Mouse (Mus musculus) heart, adult 8-10 months (tissue): Measurements from ENCODE around the gene Spin1. TPM values are rescaled to one million over a fixed set of nuclear protein-coding genes. Genes with fewer than 3 reads are reported as not detected.
"Not testable (repeated sequence)": the region's sequence is repeated elsewhere in the genome, so short reads cannot be mapped to it uniquely, and the experiment has no call there.

Experiments used
- DNase-seq: peaks from one replicate; pipeline ENCODE4 v3.0.0; 2022; ENCODE audit warnings: low spot score
- total RNA-seq, 4 experiments: library from RNA; stranded (reverse); gene quantifications; 2 replicates each; pipeline ENCODE4 v1.2.4; 2022

Spin1 gene
- 10 to 100 TPM; 28.5 to 34.5 (median 32.8) TPM for total RNA-seq

DNA sequence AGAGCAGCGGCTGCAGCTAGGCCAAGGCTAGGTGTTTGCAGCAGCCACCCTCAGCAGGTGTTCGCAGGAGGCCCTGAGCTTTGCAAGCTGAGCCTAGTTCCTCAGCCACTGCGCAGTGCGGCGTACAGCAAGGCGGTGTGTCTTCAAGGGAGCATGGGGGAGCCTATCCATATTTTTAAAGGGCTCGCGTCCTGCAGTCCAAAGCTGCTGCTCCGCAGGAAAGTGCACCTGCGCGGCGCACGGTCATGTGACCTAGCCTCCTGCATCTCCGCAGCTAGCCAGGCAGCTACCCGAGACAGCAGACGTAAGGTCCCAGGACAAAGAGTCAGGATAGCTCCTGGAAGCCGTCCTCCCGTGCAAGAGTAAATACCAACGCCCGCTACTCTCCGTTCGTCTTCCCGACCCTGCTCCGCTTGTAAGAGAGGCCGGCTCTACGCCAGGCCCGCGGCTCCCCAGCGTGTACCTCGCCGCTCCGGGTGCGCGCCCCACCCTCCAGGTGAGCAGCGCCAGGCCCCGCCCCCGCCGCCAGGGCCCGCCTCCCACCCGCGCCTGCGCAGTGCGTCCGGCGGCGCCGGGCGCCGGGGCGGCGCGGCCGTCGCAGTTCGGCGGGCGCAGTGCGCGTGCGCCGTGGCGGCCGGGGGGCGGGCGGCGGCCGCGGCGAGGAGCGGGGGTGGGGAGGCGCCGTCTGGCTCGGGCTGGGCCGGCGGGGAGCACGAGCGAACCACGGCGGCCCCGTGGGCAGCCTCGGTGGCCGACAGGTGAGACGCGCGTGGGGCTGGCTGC lies at the start of gene Spin1:
Gene Spin1 (plus strand): TSS at position 648 of the 783 bp plus-strand sequence.
- DNase-seq, result peak; percentile 66

DNA sequence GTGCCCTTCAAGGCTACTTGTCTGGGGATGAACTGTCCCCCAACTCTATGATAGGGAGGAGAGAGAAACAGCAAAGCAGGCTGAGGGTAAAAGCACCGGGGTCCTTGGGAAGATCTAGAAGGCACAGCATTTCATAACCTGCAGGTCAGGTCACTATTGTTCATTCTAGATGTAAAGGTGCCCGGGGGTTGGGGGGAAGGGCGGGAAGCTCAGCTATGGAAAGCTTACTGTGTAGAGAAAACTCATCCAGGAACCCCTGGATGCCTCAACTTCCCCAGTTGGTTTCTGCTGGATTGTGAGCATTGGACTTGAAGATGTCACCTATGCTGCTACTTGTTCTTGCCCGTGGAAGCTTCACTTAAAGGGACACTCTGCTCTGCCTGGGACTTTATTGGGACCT lies 49.7 kb upstream of the Spin1 start:
- no peak for DNase-seq

DNA sequence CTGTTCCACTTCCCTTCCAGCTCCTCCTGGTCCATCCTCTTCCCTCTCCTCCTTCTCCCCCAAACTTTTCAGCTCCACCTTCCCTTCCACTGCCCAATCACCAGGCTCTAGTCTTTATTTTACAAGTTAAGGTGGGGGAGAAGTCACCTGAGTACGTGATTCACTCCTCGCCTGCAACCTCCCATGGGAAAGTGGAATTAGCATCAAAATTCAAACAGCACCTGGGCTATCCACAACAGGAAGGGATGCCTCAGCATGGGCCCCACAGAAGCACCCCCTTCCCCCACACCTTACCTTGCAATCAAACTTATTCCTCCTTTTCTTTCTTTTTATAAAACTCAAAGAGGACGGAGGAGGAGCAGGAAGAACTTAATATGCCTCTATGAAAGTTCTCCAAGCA lies 48.3 kb upstream of the Spin1 start:
- no peak for DNase-seq

DNA sequence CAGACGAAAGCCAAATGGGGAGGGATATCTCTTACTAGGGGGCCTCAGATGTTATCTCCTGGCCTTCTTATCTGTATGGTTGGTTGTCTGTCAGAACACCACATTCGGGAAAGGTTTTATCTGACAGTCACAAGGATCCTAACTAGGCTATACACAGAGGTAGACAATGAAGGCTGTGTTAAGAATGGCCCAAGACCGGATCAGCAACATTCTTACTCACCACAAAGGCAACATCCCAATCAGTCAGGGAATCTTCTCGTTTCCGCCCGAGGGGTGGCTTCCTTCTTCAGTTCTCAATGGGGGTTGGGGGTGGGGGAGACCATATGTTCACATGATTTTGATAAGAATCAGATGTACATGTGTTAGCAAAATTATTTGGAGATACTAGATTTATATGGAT lies 37.7 kb upstream of the Spin1 start:
- DNase-seq, result no peak

DNA sequence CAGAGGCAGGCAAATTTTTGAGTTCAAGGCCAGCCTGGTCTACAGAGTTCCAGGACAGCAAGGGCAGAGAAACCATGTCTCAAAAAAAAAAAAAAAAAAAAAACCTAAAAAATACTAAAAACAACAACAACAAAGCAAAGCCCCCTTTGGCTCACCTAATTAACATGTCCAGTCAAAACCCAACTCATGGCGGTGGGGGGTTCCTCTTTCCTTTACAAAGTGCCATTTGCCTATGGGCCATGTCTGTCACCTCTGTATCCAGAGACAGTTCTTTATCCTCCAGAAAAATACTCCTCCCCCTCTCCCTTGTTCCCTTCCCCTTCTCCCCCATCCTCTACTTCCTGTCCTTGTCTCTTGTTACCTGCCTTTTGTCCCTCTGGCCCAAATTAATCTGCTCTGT lies 37.0 kb upstream of the Spin1 start:
- no peak for DNase-seq

DNA sequence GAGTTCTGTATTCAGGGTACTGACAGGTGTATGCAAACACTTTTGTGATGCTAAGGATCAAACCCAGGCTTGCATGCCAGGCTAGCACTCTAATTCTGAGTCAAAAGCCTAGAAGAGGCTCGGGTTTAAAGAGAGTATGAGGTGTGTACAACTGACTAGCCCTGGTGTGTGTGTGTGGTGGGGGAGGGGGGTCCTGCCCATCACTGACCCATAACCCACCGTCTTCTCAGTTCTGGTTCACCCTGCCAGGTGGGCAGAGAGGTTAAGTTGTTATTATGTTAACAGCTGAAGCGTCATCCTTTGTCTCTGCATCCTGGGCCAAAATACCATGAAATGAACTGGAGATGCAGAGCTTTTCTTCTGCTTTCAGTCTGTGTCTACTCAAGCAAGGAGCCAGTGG lies 36.3 kb upstream of the Spin1 start:
- DNase-seq, result no peak

DNA sequence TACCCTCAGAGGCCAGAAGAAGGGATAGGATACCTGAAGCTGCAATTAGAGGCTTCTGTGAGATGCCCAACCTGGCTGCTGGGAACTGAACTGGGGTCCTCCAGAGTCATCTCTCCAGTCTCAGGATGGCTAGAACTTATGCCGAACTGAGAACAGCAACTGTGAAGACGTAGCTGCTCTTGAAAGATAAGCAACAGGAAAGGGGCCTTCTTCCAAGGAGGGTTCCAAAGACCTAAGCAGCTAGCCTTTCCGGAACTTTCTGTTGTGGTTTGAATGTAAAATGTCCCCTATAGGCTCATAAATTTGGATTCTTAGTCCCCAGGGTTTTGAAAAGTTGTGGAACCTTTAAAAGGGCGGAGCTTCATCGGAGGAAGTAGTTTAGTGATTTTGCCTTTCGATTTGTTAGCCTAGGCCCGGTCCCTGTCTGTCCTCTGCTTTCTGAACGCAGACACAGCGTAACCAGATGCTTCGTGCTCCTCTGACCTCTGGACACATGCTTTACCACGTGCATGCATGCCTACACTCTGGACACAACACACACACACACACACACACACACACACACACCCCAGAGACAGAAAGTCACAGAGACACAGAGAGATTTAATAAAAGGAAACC lies 29.5 kb upstream of the Spin1 start:
- peak; percentile 19 for DNase-seq

DNA sequence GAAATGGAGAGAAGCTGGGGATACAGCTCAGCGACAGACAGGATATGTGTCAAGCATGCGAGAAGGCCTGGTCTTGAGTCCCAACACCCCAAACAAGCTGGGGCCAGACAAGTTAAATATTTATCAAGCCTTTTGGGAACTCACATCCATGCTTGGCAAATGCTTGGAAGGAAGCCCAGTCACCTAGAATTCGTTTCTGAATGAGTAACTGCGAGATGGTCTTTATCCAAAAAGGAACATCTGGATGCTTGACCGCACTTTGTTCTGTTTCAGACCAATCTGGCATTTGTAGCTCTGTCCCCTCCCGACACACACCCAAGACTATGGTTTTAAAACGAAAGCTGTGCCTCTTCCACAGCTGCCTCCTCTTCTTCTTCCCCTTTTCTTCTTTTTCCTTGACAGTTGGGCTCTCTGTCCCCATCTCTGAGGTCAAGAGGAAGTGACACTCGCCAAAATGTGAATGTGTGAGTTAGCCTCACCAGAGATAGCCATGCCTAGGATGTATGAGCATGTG lies 28.9 kb upstream of the Spin1 start:
- peak; percentile 13 for DNase-seq

DNA sequence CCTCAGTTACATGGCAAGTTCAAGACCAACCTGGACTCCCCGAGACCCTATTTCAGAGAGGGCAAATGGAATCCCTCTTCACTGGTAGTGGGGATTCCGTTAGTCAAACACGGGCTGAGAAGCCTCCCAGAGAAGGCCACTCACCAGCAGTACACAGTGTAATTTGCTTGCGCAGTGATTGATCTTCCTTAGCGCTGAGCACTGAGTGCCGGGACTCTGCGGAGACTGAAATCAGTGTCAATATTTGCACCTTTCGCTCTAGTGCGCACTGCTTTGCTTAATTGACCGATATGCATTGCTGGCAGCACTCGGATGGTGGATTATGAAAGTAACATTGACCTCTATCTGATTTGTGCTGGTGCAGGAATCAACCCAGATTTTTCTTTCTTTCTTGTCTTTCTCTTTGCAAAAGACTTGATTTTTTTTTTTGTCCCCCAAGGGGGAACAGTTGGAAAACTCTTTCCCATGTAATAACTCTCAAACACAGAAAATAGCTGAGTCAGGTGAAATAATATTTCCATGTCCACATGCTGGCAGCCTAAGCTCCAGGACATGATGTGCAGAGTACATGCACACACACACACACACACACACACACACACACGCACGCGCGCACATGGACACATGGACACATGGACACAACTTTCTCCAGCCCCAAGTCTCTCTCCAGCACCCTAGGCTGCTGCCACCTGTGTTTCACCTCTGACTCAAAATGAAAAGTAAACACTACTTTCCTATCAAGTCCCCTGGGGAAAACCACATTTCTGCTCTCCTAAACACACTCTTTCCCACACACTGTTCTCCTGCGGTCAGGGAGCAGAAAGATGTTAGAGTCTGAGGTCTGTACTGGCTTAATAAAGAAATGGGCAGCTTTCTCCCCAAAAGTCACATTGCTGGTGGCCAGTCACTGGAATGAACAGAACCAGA lies 27.5 kb upstream of the Spin1 start:
- no peak for DNase-seq

DNA sequence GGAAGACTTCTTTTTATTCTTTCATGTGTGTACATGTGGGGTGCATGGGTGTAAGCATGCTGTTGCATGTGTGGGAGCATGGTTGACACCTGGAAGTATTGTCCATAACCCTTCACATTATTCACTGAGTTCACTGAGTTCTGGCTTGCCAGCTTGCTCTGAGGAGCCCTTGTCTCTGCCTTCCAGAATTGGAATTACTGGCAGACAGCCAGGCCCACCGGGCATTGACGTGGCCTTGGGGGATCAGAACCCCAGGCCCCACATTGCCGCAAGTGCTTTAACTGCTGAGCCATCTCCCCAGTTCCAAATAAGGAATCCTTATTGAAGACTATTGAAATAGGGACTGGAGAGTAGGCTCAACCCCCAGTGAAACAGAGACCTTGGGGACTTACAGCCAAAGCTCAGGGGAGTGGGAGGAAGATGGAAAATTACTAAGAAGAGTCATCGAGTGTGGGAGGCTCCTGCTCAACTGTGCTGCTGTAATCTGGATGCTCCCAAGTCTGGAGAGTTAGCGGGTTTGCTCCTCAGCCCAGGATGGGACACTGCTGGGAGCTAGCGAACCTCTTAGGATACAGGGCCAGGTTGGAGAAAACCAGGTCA lies 26.5 kb upstream of the Spin1 start:
- DNase-seq, result no peak

DNA sequence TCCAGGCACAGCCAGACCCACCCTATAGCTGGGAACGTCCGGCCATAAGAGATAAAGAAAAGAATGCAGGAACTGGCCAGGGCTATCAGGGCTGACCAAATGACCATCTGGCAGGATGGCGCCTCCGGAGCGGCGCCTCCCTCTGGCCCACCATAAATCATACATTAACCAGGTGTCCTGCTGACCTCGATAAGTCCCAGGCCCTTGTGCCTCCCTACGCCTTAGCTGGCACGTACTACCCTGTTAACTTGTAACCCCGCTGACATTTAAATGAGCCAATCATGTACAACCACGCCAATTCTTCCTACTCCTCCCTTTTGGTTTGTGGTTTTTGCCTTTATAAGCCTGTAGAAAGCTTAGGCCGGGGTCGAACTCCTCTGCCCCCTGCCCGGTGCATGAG lies 24.5 kb upstream of the Spin1 start:
- not testable (repeated sequence) for DNase-seq

DNA sequence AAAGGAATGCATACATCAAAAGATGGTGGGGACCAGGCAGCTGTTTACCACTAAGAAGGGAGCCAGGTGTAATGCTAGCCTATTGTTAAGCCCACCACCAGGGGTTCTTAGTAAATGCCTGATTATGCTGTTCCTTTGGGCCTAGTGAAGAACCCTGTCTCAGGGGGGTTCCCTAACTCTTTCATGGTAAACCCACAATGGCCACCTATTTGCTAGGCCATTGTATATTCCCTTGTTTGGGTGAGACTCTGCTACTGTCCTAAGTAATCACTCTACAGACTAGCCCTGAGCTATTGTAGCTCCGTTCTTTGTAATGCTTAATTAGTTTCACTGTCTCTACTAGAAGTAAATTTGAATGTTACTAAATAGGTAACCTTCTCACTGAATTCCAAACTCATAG lies 22.1 kb upstream of the Spin1 start:
- DNase-seq, result not testable (repeated sequence)

DNA sequence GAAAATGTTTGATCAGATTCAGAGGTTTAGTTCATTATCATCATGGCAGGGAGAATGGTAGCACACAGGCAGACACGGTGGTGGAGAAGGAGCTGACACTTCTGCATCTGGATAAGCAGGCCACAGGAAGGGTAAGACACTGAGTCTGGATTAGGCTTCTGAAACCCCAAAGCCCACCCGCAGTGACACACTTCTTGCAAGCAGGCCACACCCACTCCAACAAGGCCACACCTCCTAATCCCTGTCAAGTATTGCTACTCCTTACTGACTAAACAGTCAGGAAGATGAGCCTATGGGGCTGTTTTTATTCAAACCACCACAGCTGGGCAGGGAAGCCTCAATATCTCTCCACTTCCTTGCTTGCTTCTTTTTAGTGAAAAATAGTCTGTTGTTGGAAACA lies 19.9 kb upstream of the Spin1 start:
- no peak for DNase-seq

DNA sequence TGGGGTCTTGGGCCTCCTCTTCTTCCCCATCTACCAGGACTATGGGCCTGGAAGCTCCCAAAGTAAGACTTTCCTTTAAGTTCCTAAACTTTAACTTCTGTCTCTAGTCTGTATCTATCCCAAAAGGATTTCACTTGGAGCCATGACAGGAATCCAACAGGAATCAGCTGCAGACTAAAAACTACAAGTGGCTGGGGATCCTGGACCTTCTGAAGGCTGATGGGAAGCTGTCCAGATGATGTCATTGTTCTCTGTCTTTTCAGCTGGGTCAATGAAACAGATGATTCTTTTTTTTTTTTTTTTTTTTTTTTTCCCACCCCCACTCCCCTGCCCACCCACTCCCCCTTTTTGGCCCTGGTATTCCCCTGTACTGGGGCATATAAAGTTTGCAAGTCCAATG lies 16.4 kb upstream of the Spin1 start:
- DNase-seq, result peak; percentile 41

DNA sequence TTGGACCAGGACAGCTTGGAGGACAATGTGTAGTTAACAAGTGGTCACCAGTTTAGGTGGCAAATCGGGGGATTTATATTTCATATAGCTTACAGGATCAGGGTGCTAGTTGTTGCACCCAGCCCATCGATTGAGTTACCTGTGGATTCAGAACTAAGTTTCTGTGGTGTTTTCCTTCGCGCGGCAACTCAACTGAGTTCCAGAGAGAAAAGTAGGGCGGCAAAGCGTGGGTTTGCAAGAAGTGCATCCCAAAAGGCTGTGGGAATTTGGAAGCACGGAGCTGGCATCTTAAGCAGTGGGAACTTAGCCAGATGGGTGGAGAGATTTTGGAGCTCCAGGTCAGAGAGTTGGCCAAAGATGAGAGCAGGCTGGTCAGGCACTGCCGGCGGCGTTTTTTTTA lies 14.7 kb upstream of the Spin1 start:
- DNase-seq, result no peak

DNA sequence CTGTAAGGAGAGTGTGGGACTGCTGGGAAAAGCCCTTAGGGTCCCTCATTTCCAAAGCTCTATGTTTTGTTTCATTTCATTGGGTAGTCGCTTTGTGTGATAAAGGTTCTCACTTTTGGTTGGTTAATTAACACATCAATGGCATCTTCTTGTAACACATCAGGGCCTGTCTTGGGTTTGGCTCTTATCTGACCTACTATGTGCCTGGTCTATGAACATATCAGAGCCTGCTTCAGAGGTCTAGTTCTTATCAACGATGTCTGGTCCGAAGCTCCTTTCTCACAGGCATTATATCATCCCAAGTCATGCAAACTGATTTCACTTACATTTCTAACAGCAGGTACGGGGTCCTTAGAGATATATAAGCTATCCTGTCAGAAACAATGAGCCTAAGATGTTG lies 13.4 kb upstream of the Spin1 start:
- no peak for DNase-seq

DNA sequence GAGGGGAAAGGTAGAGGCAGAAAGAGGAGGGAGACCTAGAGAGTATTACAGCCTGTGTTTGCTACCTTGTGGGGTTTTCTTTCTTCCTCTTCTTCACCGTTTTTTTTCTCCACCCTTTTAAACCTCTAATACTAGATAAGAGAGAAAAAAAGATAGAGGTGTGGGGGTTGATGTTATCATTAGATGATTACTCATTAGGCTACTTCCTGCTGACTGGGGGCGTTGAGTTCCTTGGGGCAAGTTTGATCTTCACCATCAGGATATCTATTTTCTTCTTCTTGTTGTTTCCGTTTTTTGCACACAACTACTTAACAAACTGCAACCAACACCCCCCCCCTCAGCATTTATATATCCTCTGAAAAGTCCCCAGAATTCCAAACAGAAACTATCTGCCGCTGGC lies 12.5 kb upstream of the Spin1 start:
- DNase-seq, result no peak

DNA sequence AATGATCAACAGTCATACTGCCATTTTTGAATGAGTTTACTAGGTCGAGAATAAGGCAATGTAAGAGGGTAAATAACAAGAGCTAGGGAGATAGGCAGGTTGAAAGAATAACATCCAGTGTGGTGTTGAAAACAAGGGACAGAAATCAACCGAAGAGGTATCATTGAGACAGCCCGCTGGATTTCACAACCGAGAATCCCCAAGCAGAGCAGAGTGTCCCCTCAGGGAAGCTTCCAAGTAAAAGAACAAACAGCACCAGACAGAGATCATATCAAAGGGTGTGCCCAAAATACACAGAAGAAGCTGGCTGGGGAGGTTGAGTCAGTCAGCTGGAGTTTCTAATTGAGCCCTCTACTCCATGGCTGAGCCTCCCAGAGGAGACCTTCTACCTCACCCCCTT lies 11.6 kb upstream of the Spin1 start:
- peak; percentile 21 for DNase-seq

DNA sequence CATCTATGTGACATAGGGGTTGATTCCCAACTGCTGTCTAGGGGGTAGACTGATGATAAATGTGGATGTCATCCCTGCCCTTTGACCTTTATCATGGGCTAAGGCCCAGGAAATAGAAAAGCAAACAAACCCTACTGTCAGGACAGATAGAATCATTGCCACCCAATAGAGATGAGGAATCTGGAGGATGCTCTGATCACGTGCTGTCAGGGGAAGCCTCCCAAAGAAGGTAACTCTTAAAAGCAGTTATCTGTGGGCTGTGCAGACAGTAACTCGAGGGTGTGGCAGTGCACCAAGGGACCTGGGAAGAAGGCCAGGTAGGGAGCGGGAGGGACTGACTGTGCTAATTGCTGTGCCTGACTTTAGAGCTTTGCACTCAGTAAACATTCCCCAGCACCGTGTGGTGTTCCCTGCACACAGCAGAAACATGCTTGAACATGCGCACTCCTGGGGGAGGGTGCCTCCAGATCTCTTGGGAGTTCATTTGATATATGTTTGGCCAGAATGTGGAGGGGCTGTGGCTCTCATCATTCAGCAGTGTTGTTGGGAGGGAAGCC lies 10.5 kb upstream of the Spin1 start:
- no peak for DNase-seq

DNA sequence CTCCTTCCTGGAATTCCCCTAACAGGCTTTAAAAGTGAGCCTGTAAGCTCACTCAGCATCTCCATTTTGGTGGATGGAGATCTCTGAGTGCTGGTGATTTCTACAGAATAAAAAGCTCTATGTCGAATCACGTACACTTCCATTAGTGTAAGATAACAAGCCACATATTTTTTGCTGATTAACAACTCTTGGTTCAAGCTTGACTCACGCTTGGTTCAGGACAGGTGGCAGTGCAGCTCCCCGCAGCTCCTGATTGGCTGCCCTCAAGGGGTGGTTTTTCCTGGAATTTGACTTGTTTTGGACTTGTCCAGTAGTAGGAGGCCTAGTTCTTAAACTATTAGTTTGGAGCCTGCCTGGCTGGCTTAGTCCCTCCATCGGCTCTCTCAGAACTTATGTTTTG lies 7.2 kb upstream of the Spin1 start:
- no peak for DNase-seq
